Mouse (Mus musculus) common myeloid progenitor, adult 5-6 weeks (primary cell): Measurements from ENCODE around the gene Pvalb. TPM values are rescaled to one million over a fixed set of nuclear protein-coding genes. Genes with fewer than 3 reads are reported as not detected.

Experiments used
- ATAC-seq: replicated peaks from 2 replicates; pipeline ENCODE4 v1.8.0; 2016; ENCODE audit warnings: low read depth, mild to moderate bottlenecking, moderate TSS enrichment, inconsistent platforms; ENCODE audit not compliant: poor library complexity, severe bottlenecking
- total RNA-seq: library from RNA; stranded (forward); fragments of 200-1000, 187-1606 nt; gene quantifications from 2 replicates; pipeline ENCODE4 v1.2.3, GENCODE M21; 2017

Gene Pvalb
- total RNA-seq, 1 experiment from 2014 or later: not detected

- ATAC-seq: no peak
Measured at GRCm38 (mm10) chr15:78204053-78204847, 1.9 kb downstream of the Pvalb start.

GRCm38 (mm10) chr15:78195096-78195880, 10.9 kb downstream of the Pvalb start:
- no peak for ATAC-seq

GRCm38 (mm10) chr15:78194320-78194719, 11.9 kb downstream of the Pvalb start:
- no peak for ATAC-seq

- ATAC-seq: no peak
Measured at GRCm38 (mm10) chr15:78189636-78190035, 16.6 kb downstream of the Pvalb start.

- no peak for ATAC-seq
Measured at GRCm38 (mm10) chr15:78188546-78188945, 17.7 kb downstream of the Pvalb start.

- no peak for ATAC-seq
Measured at GRCm38 (mm10) chr15:78186906-78187305, 19.3 kb downstream of the Pvalb start.

- ATAC-seq: no peak
Measured at GRCm38 (mm10) chr15:78185609-78186008, 20.6 kb downstream of the Pvalb start.

- ATAC-seq: peak; percentile 96
Measured at GRCm38 (mm10) chr15:78184855-78185254, 21.3 kb downstream of the Pvalb start.

GRCm38 (mm10) chr15:78181701-78182405, 24.3 kb downstream of the Pvalb start:
- no peak for ATAC-seq

GRCm38 (mm10) chr15:78179775-78180174, 26.4 kb downstream of the Pvalb start:
- no peak for ATAC-seq

GRCm38 (mm10) chr15:78178397-78178796, 27.8 kb downstream of the Pvalb start:
- peak; percentile 42 for ATAC-seq

GRCm38 (mm10) chr15:78177257-78177656, 28.9 kb downstream of the Pvalb start:
- ATAC-seq: no peak

GRCm38 (mm10) chr15:78174887-78175245, 31.3 kb downstream of the Pvalb start:
- ATAC-seq: no peak

- ATAC-seq: peak; percentile 90
Measured at GRCm38 (mm10) chr15:78173972-78174886, 32.0 kb downstream of the Pvalb start, which contains the start of gene Ift27. Ift27 (minus strand) TSS chr15:78174107.

- no peak for ATAC-seq
Measured at GRCm38 (mm10) chr15:78172899-78173817, 33.0 kb downstream of the Pvalb start.

GRCm38 (mm10) chr15:78172256-78172898, 33.8 kb downstream of the Pvalb start:
- ATAC-seq: no peak

GRCm38 (mm10) chr15:78171651-78172050, 34.5 kb downstream of the Pvalb start:
- ATAC-seq: no peak

- no peak for ATAC-seq
Measured at GRCm38 (mm10) chr15:78170708-78171107, 35.5 kb downstream of the Pvalb start.
